Mouse (Mus musculus) hematopoietic stem cell, adult 5-6 weeks (primary cell): ENCODE measurements at regions not wholly inside any gene's neighbourhood (a gene's known extent, or its start where the extent isn't known, plus 50 kb on each side); places are given as distances from the start of the nearest gene placed in this dataset.
A peak's percentile ranks its signal among the peaks of the same experiment; 100 is the strongest.
"Not testable (repeated sequence)": the region's sequence is repeated elsewhere in the genome, so short reads cannot be mapped to it uniquely, and the experiment has no call there.

ENCODE experiments used
- ATAC-seq, 2 experiments: fragments of 125-278 bp in 1 of 2; replicated peaks in 1 of 2; 2 replicates each; pipeline ENCODE4 v1.8.0; 2016 to 2017; ENCODE audit warnings: inconsistent platforms in 2 of 2, mild to moderate bottlenecking in 2 of 2, moderate number of reproducible peaks in 2 of 2, low read depth in 1 of 2, moderate TSS enrichment in 1 of 2; ENCODE audit not compliant: low FRiP score in 2 of 2, poor library complexity in 2 of 2, severe bottlenecking in 2 of 2, insufficient read depth in 1 of 2, low TSS enrichment in 1 of 2

DNA sequence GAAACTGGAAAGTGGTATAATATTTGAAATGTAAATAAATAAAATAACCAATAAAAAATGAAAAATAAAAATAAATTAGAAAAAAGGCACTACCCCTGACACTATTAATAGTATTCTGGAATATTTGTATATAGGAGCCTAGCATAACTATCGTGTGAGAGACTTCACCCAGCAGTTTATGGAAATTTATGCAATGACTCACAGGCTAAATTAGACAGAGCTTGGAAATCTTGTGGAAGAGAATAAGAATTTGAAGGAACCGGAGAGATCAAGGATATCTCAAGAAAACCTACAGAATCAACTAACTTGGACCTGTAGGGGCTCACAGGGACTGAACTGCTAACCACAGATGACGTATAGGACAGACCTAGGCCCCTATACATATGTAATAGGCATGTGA lies 102.9 kb downstream of the Gm14147 start:
- ATAC-seq, result not testable (repeated sequence)

DNA sequence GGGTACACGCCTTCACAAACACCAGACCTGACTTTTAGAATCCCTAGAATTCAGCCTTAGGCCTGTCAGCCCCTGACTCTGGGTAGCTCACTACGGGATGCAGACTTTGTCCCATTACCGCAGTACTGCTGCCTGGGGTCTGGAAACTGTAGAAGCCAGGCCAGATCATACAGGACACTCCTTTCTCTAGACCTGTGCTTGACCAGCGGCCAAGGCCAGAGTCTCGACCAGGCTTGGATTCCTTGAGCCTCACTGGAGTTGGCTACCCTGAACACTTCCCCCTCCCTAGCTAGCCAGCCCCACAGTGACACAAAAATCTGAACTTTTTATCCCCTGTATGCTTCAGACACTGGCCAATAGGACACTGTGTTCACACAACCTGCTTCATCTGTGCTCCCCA lies 117.1 kb downstream of the Gm14147 start:
- peak in 1 of 2 experiments; percentile 32; a peak in 1 of 4 replicates for ATAC-seq
